Mouse (Mus musculus): ENCODE measurements around the gene Lrrc42.

Gene Lrrc42

GRCm38 (mm10) chr4:107198072-107198471 lies 55.3 kb downstream of the Lrrc42 start:
- no peak for DNase-seq (ENCODE audit: inconsistent ontology term)

GRCm38 (mm10) chr4:107196454-107196853 lies 56.9 kb downstream of the Lrrc42 start:
- DNase-seq (ENCODE audit: inconsistent ontology term): no peak

- DNase-seq (ENCODE audit: inconsistent ontology term): no peak
Measured at GRCm38 (mm10) chr4:107193841-107194240, 59.5 kb downstream of the Lrrc42 start.

- DNase-seq (ENCODE audit: inconsistent ontology term): peak; percentile 66
Measured at GRCm38 (mm10) chr4:107185703-107186102, 67.6 kb downstream of the Lrrc42 start.

All from Muller cell, postnatal 12 days (primary cell).